Mouse (Mus musculus) heart, adult 10 weeks (tissue): Measurements from ENCODE around the gene Gm26558. TPM values are rescaled to one million over a fixed set of nuclear protein-coding genes. Genes with fewer than 3 reads are reported as not detected.

Experiments
- polyA plus RNA-seq: library from polyadenylated mRNA; stranded (reverse); fragments of 350-450 nt; fragmentation: Illumina TruSeq; extraction: RNeasy Lipid Tissue Mini Kit (QIAGEN cat#74804); gene quantifications from one replicate; pipeline ENCODE4 v1.2.3, GENCODE M21; 2014; ENCODE audit warnings: low read depth, low replicate concordance

The Gm26558 gene
- polyA plus RNA-seq = not detected

DNA sequence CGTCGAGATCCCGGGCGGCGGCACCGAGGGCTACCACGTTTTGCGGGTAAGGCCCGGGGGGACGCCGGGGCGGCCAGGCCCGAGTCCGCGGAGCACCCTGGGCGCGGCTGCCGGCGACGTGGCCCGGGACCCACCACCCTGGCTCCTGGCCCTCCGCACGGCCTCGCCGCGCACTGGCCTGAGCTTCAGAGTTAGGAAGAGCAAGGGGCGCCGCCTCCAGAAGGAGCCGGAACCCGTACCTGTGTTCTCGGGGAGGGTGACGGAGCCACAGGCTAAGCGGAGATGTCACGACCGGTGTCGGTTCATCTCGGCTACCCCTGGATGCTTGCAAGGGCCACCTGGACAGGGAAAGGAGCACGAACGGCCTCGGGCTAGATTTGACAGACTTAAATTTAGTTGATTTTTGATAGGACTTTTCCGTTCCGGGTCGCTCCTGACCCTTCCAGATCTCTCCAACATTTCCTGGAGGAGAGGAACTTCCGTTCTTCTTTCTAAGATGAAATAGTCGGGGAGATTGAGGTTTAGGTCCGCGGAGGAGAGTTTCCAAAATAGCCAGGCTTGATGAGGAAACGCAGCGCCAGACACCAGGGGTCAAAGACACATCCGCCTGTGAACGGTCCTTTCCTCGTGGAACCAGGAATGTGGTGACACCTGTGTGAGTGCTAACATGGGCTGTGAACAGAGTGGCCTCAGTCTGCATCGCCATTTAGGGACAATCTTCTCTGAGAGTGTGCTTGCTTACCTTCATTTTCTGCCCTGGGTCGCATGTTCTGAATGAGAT is at the start of gene Gm26558:
Gene Gm26558, minus strand, starts transcription at position 394 of the 781 bp plus-strand sequence.

DNA sequence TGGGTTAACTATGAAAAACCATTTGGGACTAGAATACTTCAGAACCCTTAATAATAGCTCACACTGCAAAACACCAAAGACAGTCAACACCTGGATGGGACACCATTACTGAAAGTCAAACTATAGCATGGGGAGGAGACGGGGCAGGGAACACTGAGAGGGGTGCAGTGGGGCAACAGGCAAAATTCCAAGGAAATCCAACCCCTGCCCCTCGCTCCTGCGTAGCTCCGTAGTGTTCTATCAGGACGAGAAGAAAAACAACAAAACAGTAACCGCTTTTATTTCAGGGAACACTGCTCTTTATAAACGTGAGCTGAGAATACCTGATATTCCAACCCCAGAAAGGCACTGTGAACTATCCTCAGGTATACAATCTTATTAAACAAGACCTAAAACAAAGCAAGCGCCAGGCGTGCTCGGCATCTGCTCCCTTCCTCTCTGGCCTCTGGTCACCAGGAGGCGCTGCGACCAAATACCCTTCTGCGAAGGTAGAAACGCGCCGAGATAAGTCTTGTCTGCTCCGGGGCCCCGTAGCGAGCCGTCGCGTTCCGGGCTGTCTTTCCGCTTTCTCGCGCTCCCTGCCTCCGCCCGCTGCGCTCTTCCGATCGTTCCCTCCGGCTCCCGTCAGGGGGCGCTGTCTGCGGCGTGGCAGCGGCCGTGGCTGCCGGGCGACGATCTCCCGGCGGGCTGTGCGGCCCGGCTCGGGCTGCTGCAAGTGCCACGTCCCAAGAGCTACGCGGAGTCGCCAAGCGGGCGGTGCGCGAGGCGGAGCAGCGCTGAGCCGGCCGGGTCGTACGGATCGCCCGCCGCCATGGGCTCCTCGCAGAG is 807 bp downstream of the Gm26558 start, which contains the start of gene Gorasp2:
Gene Gorasp2, plus strand, starts transcription at position 690 of the 828 bp plus-strand sequence.

Other genes starting within 250 kb of the Gm26558 start
- gene Sp5, start 187.2 kb downstream of the Gm26558 start, polyA plus RNA-seq = not detected
- gene Erich2, start 153.3 kb downstream of the Gm26558 start, polyA plus RNA-seq = not detected
- not detected for gene Gad1, start 109.0 kb downstream of the Gm26558 start, polyA plus RNA-seq
- gene Gorasp2, start 532 bp downstream of the Gm26558 start, polyA plus RNA-seq = 64.3 TPM
- 25.3 TPM for gene Tlk1, start 163.6 kb upstream of the Gm26558 start, polyA plus RNA-seq